Mouse (Mus musculus) thymus, adult 2 months (tissue): ENCODE data around the gene Tmem126a.

Source experiments
- CTCF ChIP-seq: fragments of 200-500 bp; IDR thresholded peaks from 2 replicates; pipeline ENCODE4 v1.5.1; 2012; ENCODE audit warnings: mild to moderate bottlenecking, control low read depth, low read length, moderate library complexity, borderline replicate concordance; ENCODE audit not compliant: control insufficient read depth, poor library complexity, insufficient read depth; ENCODE audit errors: extremely low read depth
- POLR2A ChIP-seq: fragments of 200-500 bp; IDR thresholded peaks from 2 replicates; pipeline ENCODE4 v1.6.1; 2012; ENCODE audit warnings: mild to moderate bottlenecking, low read length, control low read depth, moderate library complexity; ENCODE audit not compliant: control insufficient read depth, poor library complexity, insufficient read depth; ENCODE audit errors: extremely low read depth

DNA sequence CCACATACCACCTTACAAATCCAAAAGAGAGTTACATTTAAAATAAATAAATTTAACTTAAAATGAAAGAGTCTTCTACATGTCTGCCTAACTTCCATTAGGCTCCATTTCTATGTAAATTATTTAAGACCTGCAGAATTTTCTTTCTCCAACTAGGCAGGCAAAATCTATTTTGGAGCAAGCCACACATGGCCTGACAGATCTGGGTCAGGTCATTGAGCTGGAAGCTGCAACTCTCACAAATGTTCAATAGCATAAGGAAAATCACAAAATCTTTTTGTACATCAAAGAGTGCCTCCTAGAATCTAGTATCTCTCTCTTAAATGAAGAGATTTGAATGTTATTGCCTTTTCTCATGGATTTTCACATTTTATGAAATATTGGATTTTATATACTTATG, 24.8 kb downstream of the Tmem126a start:
- TF ChIP-seq POLR2A: no peak
- TF ChIP-seq CTCF: no peak
